Mouse (Mus musculus): Measurements from ENCODE around the gene Evx2. TPM values are rescaled to one million over a fixed set of nuclear protein-coding genes. Genes with fewer than 3 reads are reported as not detected.

Gene Evx2
- polyA plus RNA-seq, 1 experiment from 2014 or later: not detected

- 6% methylated on average over 24 of the region's 24 CpGs for WGBS
- Histone ChIP-seq H3K27me3 (peaks cover 100% of the 10 kb centered on the region), H3K27ac (no peak overlapping the region), H3K36me3 (no peaks in the 10 kb centered on the region), H3K9ac (no peak overlapping the region), H3K4me3 (no peak overlapping the region), H3K4me1 (peaks cover 5% of the 10 kb centered on the region; the same call in 1 of the 2 replicates), H3K4me2 (no peak overlapping the region), H3K9me3 (no peaks in the 10 kb centered on the region)
- ATAC-seq (ENCODE audit: borderline replicate concordance, extremely low read depth, low FRiP score, low TSS enrichment): no peak
Measured at GRCm38 (mm10) chr2:74675666-74676282, 16.4 kb upstream of the Evx2 start.

DNA sequence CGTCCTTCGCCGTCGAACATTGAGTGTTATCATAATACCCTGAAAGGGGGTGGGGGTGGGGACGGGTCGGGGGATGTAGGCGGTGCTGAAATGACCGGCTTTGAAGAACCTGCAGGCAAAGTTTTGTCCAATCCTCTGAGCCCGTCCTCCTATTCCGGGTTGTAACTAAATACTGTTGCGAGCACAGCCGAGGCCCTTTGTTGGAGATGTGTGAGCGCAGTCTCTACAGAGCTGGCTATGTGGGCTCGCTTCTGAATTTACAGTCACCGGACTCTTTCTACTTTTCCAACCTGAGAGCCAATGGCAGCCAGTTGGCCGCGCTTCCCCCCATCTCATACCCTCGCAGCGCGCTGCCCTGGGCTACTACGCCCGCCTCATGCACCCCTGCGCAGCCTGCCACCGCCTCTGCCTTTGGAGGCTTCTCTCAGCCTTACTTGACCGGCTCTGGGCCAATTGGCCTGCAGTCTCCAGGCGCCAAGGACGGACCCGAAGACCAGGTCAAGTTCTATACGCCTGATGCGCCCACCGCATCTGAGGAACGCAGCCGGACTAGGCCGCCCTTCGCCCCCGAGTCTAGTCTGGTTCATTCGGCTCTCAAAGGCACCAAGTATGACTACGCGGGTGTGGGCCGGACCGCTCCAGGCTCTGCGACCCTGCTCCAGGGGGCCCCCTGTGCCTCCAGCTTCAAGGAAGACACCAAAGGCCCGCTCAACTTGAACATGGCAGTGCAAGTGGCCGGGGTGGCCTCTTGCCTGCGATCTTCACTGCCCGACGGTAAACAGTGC is 15.7 kb upstream of the Evx2 start, which contains the start of gene Hoxd12:
TSS of gene Hoxd12 (plus strand) at position 133 of the 785 bp plus-strand sequence.
- Histone ChIP-seq H3K9me3 (no peaks in the 10 kb centered on the region), H3K27me3 (peaks cover 99% of the 10 kb centered on the region), H3K4me1 (peaks cover 5% of the 10 kb centered on the region; the same call in 1 of the 2 replicates), H3K4me3 (no peak within 1 kb of the TSS), H3K27ac (no peak within 1 kb of the TSS), H3K9ac (no peak within 1 kb of the TSS), H3K36me3 (no peaks in the 10 kb centered on the region), H3K4me2 (no peak within 1 kb of the TSS)
- no peak for ATAC-seq (ENCODE audit: borderline replicate concordance, extremely low read depth, low FRiP score, low TSS enrichment)
- WGBS: 3% methylated on average over 47 of the region's 47 CpGs

- 2% methylated on average over 24 of the region's 24 CpGs for WGBS
- peaks cover 99% of the 10 kb centered on the region for H3K27me3 ChIP-seq
- H3K36me3 ChIP-seq: no peaks in the 10 kb centered on the region
- H3K4me2 ChIP-seq: no peak overlapping the region
- H3K9ac ChIP-seq: no peak overlapping the region
- H3K4me3 ChIP-seq: no peak overlapping the region
- H3K4me1 ChIP-seq: peaks cover 5% of the 10 kb centered on the region; the same call in 1 of the 2 replicates
- no peaks in the 10 kb centered on the region for H3K9me3 ChIP-seq
- H3K27ac ChIP-seq: no peak overlapping the region
- no peak for ATAC-seq (ENCODE audit: borderline replicate concordance, extremely low read depth, low FRiP score, low TSS enrichment)
Measured at GRCm38 (mm10) chr2:74673835-74674425, 14.6 kb upstream of the Evx2 start.

GRCm38 (mm10) chr2:74672481-74673362 is 13.4 kb upstream of the Evx2 start:
- H3K27me3 ChIP-seq: peaks cover 99% of the 10 kb centered on the region
- no peaks in the 10 kb centered on the region for H3K36me3 ChIP-seq
- H3K9ac ChIP-seq: no peak overlapping the region
- WGBS: 7% methylated on average over 40 of the region's 40 CpGs
- no peak overlapping the region for H3K27ac ChIP-seq
- ATAC-seq (ENCODE audit: borderline replicate concordance, extremely low read depth, low FRiP score, low TSS enrichment): no peak
- no peaks in the 10 kb centered on the region for H3K9me3 ChIP-seq
- H3K4me1 ChIP-seq: peaks cover 16% of the 10 kb centered on the region
- peak overlapping the region; percentile 21 for H3K4me3 ChIP-seq
- peak overlapping the region; percentile 54 for H3K4me2 ChIP-seq

DNA sequence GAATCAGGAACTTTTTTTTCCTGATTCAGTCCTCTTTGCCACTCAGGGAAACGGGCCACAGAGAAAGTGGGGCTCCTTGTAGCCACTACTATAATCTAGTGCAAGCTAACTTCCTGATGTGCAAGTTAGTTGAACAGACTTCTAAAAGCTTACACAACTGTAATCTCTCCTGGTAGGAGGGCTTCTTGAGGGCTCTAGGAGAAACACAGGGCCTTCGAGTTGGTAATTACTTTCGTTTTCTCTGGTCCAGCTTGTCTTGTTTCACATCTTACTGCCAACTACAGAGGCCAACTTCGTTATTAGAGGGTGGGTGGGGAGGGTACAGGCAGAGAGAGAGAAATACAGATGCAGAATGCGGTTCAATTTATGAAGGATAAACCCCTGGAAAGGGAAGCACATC is 12.5 kb upstream of the Evx2 start:
- WGBS: 12% methylated on average over 5 of the region's 5 CpGs
- Histone ChIP-seq H3K27ac (no peak overlapping the region), H3K9ac (no peak overlapping the region), H3K4me1 (peaks cover 17% of the 10 kb centered on the region), H3K4me3 (no peak overlapping the region), H3K4me2 (no peak overlapping the region), H3K27me3 (peaks cover 99% of the 10 kb centered on the region), H3K9me3 (no peaks in the 10 kb centered on the region), H3K36me3 (no peaks in the 10 kb centered on the region)
- no peak for ATAC-seq (ENCODE audit: borderline replicate concordance, extremely low read depth, low FRiP score, low TSS enrichment)

DNA sequence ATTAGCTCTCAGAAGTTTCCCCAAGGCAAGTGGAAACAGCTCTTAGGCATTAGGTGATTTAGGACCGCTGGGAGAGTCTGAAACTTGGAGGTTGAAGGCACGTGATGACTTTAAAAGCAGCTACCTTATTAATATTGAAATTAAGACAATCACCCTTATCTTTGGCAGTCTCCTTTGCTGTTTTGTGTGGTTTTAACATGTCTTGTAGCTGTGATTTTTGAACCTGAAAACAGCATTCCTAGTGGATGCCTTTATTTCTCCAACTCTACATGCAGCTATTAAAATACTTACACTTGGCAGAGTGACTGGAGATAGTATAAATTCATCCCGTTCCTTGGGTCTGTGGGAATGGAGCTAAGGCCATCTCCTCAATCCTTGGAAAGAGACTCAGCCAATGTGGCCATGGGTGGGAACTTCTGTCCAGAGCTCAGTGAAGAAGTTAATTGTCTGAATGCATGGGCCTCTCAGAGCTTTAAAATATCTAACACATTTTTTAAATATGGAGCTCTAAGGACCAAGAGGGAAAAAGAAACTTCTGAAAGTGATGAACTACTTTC is 11.4 kb upstream of the Evx2 start:
- WGBS: 9% methylated on average over 3 of the region's 3 CpGs
- peaks cover 97% of the 10 kb centered on the region for H3K27me3 ChIP-seq
- no peak overlapping the region for H3K4me2 ChIP-seq
- H3K4me3 ChIP-seq: no peak overlapping the region
- no peak for ATAC-seq (ENCODE audit: borderline replicate concordance, extremely low read depth, low FRiP score, low TSS enrichment)
- H3K4me1 ChIP-seq: peaks cover 17% of the 10 kb centered on the region
- H3K9me3 ChIP-seq: no peaks in the 10 kb centered on the region
- no peaks in the 10 kb centered on the region for H3K36me3 ChIP-seq
- no peak overlapping the region for H3K9ac ChIP-seq
- no peak overlapping the region for H3K27ac ChIP-seq

DNA sequence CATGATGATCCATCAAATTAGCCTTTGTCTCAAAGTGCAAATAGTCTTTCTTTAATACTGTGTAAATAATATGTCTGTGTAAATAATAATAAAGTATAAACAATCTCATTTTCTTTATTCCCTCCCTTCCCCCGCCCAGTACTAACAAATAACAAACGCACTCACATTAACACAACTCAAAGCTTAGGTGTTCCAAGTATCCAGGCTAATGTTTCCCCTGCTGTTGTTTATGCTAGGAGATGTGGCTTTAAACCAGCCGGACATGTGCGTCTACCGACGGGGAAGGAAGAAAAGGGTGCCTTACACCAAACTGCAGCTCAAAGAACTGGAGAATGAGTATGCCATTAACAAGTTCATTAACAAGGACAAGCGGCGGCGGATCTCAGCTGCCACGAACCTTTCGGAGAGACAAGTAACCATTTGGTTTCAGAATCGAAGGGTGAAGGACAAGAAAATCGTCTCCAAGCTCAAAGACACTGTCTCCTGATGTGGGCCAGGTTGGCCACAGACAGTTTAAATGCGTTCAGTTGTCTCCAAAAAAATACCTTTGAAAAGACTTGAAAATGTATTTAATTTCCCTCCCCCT is 10.4 kb upstream of the Evx2 start:
- Histone ChIP-seq H3K27me3 (peaks cover 96% of the 10 kb centered on the region), H3K27ac (no peak overlapping the region), H3K4me1 (peaks cover 17% of the 10 kb centered on the region), H3K9ac (no peak overlapping the region), H3K36me3 (no peaks in the 10 kb centered on the region), H3K9me3 (no peaks in the 10 kb centered on the region), H3K4me2 (no peak overlapping the region), H3K4me3 (no peak overlapping the region)
- whole genome bisulfite sequencing: 1% methylated on average over 14 of the region's 14 CpGs
- no peak for ATAC-seq (ENCODE audit: borderline replicate concordance, extremely low read depth, low FRiP score, low TSS enrichment)

- Histone ChIP-seq H3K27me3 (peaks cover 96% of the 10 kb centered on the region), H3K36me3 (no peaks in the 10 kb centered on the region), H3K4me1 (peaks cover 17% of the 10 kb centered on the region), H3K4me3 (no peak overlapping the region), H3K4me2 (no peak overlapping the region), H3K27ac (no peak overlapping the region), H3K9ac (no peak overlapping the region), H3K9me3 (no peaks in the 10 kb centered on the region)
- ATAC-seq (ENCODE audit: borderline replicate concordance, extremely low read depth, low FRiP score, low TSS enrichment): no peak
- 1% methylated on average over 3 of the region's 3 CpGs for WGBS
Measured at GRCm38 (mm10) chr2:74669230-74669578, 9.8 kb upstream of the Evx2 start.

GRCm38 (mm10) chr2:74668370-74669229 is 9.2 kb upstream of the Evx2 start:
- Histone ChIP-seq H3K27me3 (peaks cover 96% of the 10 kb centered on the region), H3K36me3 (no peaks in the 10 kb centered on the region), H3K27ac (no peak overlapping the region), H3K4me3 (peak overlapping the region; percentile 39), H3K4me1 (peaks cover 17% of the 10 kb centered on the region), H3K4me2 (peak overlapping the region; percentile 78), H3K9ac (no peak overlapping the region), H3K9me3 (no peaks in the 10 kb centered on the region)
- ATAC-seq (ENCODE audit: borderline replicate concordance, extremely low read depth, low FRiP score, low TSS enrichment): peak; percentile 62
- under 1% methylated on average over 57 of the region's 74 CpGs for WGBS

- Histone ChIP-seq H3K27ac (no peak within 1 kb of the TSS), H3K36me3 (no peaks in the 10 kb centered on the region), H3K9ac (no peak within 1 kb of the TSS), H3K4me2 (peak within 1 kb of the TSS; percentile 78), H3K27me3 (peaks cover 96% of the 10 kb centered on the region), H3K4me3 (peak within 1 kb of the TSS; percentile 39), H3K9me3 (no peaks in the 10 kb centered on the region), H3K4me1 (peaks cover 17% of the 10 kb centered on the region)
- ATAC-seq (ENCODE audit: borderline replicate concordance, extremely low read depth, low FRiP score, low TSS enrichment): peak; percentile 81; the same call in 1 of the 2 replicates
- WGBS: 0% methylated on average over 14 of the region's 51 CpGs
Measured at GRCm38 (mm10) chr2:74667842-74668357, 8.5 kb upstream of the Evx2 start, which contains the start of gene Hoxd13. TSS of gene Hoxd13 (plus strand) at chr2:74668310.

All from lung, embryonic 15.5 days (tissue).